Mouse (Mus musculus) ovary, postnatal 14 days (tissue): ENCODE results near the gene Myl6.
A peak's percentile ranks its signal among the peaks of the same experiment; 100 is the strongest.

ENCODE experiments used
- DNase-seq: peaks from one replicate; pipeline ENCODE4 v3.0.0; 2022; ENCODE audit warnings: low spot score

The Myl6 gene

GRCm38 (mm10) chr10:128489380-128489779 lies 4.6 kb downstream of the Myl6 start:
- no peak for DNase-seq

- DNase-seq: no peak
Measured at GRCm38 (mm10) chr10:128488776-128489175, 5.2 kb downstream of the Myl6 start.

- DNase-seq: no peak
Measured at GRCm38 (mm10) chr10:128487861-128488712, 5.9 kb downstream of the Myl6 start.

GRCm38 (mm10) chr10:128486370-128486769 lies 7.6 kb downstream of the Myl6 start:
- no peak for DNase-seq

GRCm38 (mm10) chr10:128474366-128474765 lies 19.6 kb downstream of the Myl6 start:
- DNase-seq: no peak

- DNase-seq: no peak
Measured at GRCm38 (mm10) chr10:128460270-128460630, 33.7 kb downstream of the Myl6 start.

- peak; percentile 31 for DNase-seq
Measured at GRCm38 (mm10) chr10:128459409-128460269, 34.3 kb downstream of the Myl6 start.

GRCm38 (mm10) chr10:128458719-128459408 lies 35.1 kb downstream of the Myl6 start, which contains the start of gene Smarcc2:
TSS of gene Smarcc2 (plus strand) at chr10:128459248.
- peak; percentile 80 for DNase-seq

- peak; percentile 98 for DNase-seq
Measured at GRCm38 (mm10) chr10:128458348-128458718, 35.6 kb downstream of the Myl6 start.

- no peak for DNase-seq
Measured at GRCm38 (mm10) chr10:128457676-128458075, 36.3 kb downstream of the Myl6 start.

GRCm38 (mm10) chr10:128455280-128455679 lies 38.7 kb downstream of the Myl6 start:
- DNase-seq: peak; percentile 66

- no peak for DNase-seq
Measured at GRCm38 (mm10) chr10:128454471-128454870, 39.5 kb downstream of the Myl6 start.

GRCm38 (mm10) chr10:128451014-128451413 lies 42.9 kb downstream of the Myl6 start:
- no peak for DNase-seq

GRCm38 (mm10) chr10:128445407-128445806 lies 48.5 kb downstream of the Myl6 start:
- no peak for DNase-seq

- DNase-seq: no peak
Measured at GRCm38 (mm10) chr10:128444354-128444753, 49.6 kb downstream of the Myl6 start.

- DNase-seq: no peak
Measured at GRCm38 (mm10) chr10:128442718-128443117, 51.2 kb downstream of the Myl6 start.

GRCm38 (mm10) chr10:128441324-128442119 lies 52.4 kb downstream of the Myl6 start:
- no peak for DNase-seq
